Mouse (Mus musculus) layer of hippocampus, postnatal 25 days (tissue): ENCODE results near the gene Klk1b11. TPM values are rescaled to one million over a fixed set of nuclear protein-coding genes. Genes with fewer than 3 reads are reported as not detected.
"Not testable (repeated sequence)": the region's sequence is repeated elsewhere in the genome, so short reads cannot be mapped to it uniquely, and the experiment has no call there.

Experiments used
- DNase-seq, 2 experiments: peaks; one replicate each; pipeline ENCODE4 v3.0.0; 2022; ENCODE audit warnings: mixed read lengths in 2 of 2, low spot score in 1 of 2; ENCODE audit errors: extremely low spot score in 1 of 2
- total RNA-seq, 2 experiments: library from RNA; stranded (reverse); gene quantifications; 2 replicates each; pipeline ENCODE4 v1.2.3; 2021

Klk1b11 gene
- total RNA-seq: not detected

- not testable (repeated sequence) for DNase-seq
These were observed at the start of gene Klk1b11 for GRCm38 (mm10) chr7:43995577-43995976. Klk1b11 (plus strand) TSS chr7:43995877.

DNA sequence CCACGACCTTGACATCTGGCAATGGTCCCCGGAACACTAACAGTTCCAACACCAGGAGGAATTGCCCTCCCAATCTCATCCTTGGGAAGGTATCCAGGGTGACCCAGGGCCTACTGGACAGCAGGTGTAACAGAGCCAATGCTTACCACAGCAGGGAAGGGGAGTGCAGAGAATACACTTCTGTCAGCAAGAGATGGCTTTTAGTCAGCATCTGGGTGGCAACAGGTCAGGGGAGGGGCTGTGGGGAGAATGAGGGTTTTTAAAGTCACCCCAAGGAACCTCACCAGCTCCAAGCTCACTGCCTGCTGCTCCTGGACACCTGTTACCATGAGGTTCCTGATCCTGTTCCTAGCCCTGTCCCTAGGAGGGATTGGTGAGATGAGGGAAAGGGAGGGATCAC lies 45.3 kb upstream of the Klk1b11 start, which contains the start of gene Klk1b8:
TSS of gene Klk1b8 (plus strand) at position 301 of the 400 bp plus-strand sequence.
- no peak for DNase-seq

DNA sequence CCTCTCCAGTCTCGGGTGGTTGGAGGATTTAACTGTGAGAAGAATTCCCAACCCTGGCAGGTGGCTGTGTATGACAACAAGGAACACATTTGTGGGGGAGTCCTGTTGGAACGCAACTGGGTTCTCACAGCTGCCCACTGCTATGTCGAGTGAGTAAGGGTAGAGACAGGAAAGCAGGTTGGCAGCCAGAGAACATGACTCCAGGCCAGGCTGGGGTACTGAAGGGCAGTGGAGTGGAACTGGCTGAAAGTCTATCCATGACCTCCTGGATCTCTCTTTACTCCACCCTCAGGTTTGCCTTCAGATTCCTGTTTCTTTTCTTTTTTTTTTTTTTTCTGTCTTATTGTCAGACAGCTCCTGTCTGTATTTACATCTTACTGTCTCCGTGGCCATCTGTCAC lies 43.0 kb upstream of the Klk1b11 start:
- peak in 1 of 2 experiments; percentile 14 for DNase-seq

DNA sequence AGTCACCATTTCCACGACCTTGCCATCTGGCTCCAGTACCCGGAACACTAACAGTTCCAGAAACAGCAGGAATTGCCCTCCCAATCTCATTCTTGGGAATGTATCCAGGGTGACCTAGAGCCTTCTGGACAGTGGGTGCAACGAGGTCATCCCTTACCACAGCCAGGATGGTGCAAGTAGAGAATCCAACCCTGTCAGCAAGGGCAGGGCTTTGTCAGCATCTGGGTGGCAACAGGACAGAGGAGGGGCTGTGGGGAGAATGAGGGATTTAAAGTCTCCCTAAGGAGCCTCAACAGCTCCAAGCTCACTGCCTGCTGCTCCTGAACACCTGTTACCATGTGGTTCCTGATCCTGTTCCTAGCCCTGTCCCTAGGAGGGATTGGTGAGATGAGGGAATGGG lies 29.2 kb upstream of the Klk1b11 start, which contains the start of gene Klk1b1:
TSS of gene Klk1b1 (plus strand) at position 301 of the 400 bp plus-strand sequence.
- DNase-seq: no peak

- no peak for DNase-seq
These were observed 28.6 kb upstream of the Klk1b11 start for GRCm38 (mm10) chr7:43967058-43967457.

DNA sequence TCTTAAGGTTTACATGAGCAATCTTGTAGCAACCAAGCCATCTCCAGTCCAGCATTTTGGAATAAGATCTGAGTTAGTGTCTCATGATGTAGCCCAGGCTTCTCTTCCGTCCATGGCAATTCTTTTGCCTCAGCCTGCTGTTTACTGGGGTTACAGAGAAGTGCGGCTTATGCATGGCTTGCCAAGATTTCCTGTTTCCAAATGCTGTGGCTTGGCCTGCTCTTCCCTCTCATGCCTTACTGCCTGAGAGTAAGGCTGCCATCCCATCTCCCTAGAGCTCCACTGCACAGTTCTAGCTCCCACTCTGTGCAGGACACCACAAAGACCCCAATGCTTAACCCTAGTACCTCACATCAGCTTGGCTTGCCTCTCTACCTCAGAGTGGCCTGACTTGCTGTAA lies 28.1 kb upstream of the Klk1b11 start:
- no peak for DNase-seq

- DNase-seq: not testable (repeated sequence)
These were observed 19.9 kb upstream of the Klk1b11 start, which contains the start of gene Klk1b9 for GRCm38 (mm10) chr7:43975761-43976160. Klk1b9 (plus strand) TSS chr7:43976061.

- no peak for DNase-seq
These were observed 10.0 kb upstream of the Klk1b11 start for GRCm38 (mm10) chr7:43985657-43986056.

- not testable (repeated sequence) for DNase-seq
These were observed 856 bp upstream of the Klk1b11 start for GRCm38 (mm10) chr7:43994821-43995220.

GRCm38 (mm10) chr7:44004847-44005246 lies 9.2 kb downstream of the Klk1b11 start:
- no peak for DNase-seq

- not testable (repeated sequence) for DNase-seq
These were observed 16.2 kb downstream of the Klk1b11 start, which contains the start of gene Klk1b26 for GRCm38 (mm10) chr7:44011868-44012267. Klk1b26 (plus strand) TSS chr7:44012168.

DNA sequence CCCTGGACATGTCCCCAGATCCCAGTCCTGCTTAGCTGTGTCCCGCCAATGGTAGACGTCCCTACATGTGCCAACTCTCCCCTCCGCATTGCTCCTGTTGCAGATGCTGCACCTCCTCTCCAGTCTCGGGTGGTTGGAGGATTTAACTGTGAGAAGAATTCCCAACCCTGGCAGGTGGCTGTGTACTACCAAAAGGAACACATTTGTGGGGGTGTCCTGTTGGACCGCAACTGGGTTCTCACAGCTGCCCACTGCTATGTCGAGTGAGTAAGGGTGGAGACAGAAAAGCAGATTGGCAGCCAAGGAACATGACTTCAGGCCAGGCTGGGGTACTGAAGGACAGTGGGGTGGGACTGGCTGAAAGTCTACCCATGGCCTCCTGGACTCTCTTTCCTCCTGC lies 19.0 kb downstream of the Klk1b11 start:
- DNase-seq: peak in 1 of 2 experiments; percentile 3

DNA sequence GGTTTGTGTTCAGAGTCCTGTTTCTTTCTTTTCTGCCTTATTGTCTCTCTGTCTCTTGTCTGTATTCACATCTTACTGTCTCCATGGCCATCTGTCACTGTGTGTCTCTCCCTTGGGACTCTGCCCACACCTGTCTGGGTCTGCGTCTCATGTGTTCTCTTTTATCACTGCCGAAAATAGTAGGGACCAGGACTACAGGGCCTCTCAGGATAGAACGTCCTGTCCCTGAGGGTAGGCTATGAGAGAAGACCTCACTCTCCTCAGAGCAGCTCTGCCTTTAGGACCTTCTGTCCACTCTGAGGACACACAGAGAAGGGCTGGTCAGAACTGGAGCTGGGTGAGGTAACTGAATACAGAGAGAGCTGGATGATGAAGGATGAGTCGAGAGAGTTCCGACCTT lies 19.4 kb downstream of the Klk1b11 start:
- DNase-seq: no peak

Other genes starting within 250 kb of the Klk1b11 start
- not detected for gene Klk12, start 227.0 kb upstream of the Klk1b11 start, total RNA-seq
- not detected for gene Klk11, start 221.3 kb upstream of the Klk1b11 start, total RNA-seq
- 1 to 10 TPM in 1 of 2 experiments, under 1 TPM in 1; 0.39 to 1.4 TPM for gene Klk10, start 214.8 kb upstream of the Klk1b11 start, total RNA-seq
- gene Klk9, start 204.0 kb upstream of the Klk1b11 start, total RNA-seq: under 1 TPM in 1 of 2 experiments, not detected in 1; 0.23 TPM
- 10 to 100 TPM; 25.8 to 26.0 TPM for gene Klk8, start 198.3 kb upstream of the Klk1b11 start, total RNA-seq
- under 1 TPM; 0.26 to 0.54 TPM for gene Klk7, start 184.6 kb upstream of the Klk1b11 start, total RNA-seq
- not detected for gene Klk6, start 171.4 kb upstream of the Klk1b11 start, total RNA-seq
- gene Klk5, start 153.9 kb upstream of the Klk1b11 start, total RNA-seq: not detected
- gene Klk4, start 114.7 kb upstream of the Klk1b11 start, total RNA-seq: not detected
- not detected for gene Klk15, start 62.1 kb upstream of the Klk1b11 start, total RNA-seq
- gene Klk1b8, start 45.2 kb upstream of the Klk1b11 start, total RNA-seq: not detected
- not detected for gene Klk1b1, start 29.1 kb upstream of the Klk1b11 start, total RNA-seq
- gene Klk1b9, start 19.8 kb upstream of the Klk1b11 start, total RNA-seq: not detected
- gene Klk1b26, start 16.3 kb downstream of the Klk1b11 start, total RNA-seq: not detected
- not detected for gene Klk1b27, start 56.4 kb downstream of the Klk1b11 start, total RNA-seq
- not detected for gene Klk1b21, start 106.5 kb downstream of the Klk1b11 start, total RNA-seq
- not detected for gene Klk1b22, start 116.8 kb downstream of the Klk1b11 start, total RNA-seq
- gene Klk1b16, start 140.9 kb downstream of the Klk1b11 start, total RNA-seq: not detected
- gene Klk1b24, start 192.4 kb downstream of the Klk1b11 start, total RNA-seq: not detected
- not detected for gene Klk1b3, start 202.3 kb downstream of the Klk1b11 start, total RNA-seq
- not detected for gene Klk1b4, start 211.6 kb downstream of the Klk1b11 start, total RNA-seq
- not detected for gene Klk1b5, start 220.1 kb downstream of the Klk1b11 start, total RNA-seq
- gene Klk1, start 229.5 kb downstream of the Klk1b11 start, total RNA-seq: not detected
- not detected for gene Gm36864, start 240.3 kb downstream of the Klk1b11 start, total RNA-seq